30 mouse cellular contexts compared by ENCODE assay signal in the genomic region with DNA sequence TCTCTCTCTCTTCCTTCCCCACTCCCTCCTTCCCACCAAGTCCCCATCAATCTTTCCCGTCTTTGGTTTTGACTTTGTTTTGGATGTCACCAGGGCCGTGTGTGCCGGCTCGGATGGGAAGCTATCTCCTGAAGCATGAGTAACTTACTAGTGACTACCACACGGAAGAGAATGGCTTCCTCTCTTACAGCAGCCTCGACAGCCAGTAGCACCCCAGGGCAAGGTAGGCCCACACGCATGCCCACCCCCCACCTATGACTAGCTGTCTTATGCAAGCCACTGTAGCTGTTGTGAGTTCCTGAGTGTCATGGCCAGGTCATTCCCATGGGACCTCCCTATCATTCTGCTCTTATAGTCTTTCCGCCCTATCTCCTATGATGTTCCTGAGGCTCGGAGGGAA.
"Had no signal": no experiment of that assay in that cellular context is flagged by ENCODE, and none has a peak within 500 bp of the region (broad histone marks: within the 10 kb centered on the region; RNA-seq: fewer than 3 reads in every experiment).

No protein-coding gene starts in this region.

- H3K27me3 ChIP-seq: limb, embryonic 12.5 days; limb, embryonic 13.5 days; limb, embryonic 15.5 days; liver, embryonic 12.5 days; liver, embryonic 13.5 days; liver, embryonic 15.5 days; lung, embryonic 15.5 days; megakaryocyte, embryonic 14.5 days; midbrain, embryonic 12.5 days; midbrain, embryonic 13.5 days; midbrain, embryonic 15.5 days; neural tube, embryonic 12.5 days had no signal

- H3K4me2 ChIP-seq: limb, embryonic 12.5 days; limb, embryonic 13.5 days; limb, embryonic 15.5 days; liver, embryonic 11.5 days; liver, embryonic 12.5 days; liver, embryonic 13.5 days; liver, embryonic 15.5 days; lung, embryonic 14.5 days; lung, embryonic 15.5 days; midbrain, embryonic 12.5 days; midbrain, embryonic 13.5 days; midbrain, embryonic 15.5 days; neural tube, embryonic 12.5 days had no signal

- ATAC-seq: liver, embryonic 12.5 days; liver, postnatal 0 days; lung, postnatal 0 days; midbrain, embryonic 13.5 days; midbrain, embryonic 15.5 days; midbrain, embryonic 16.5 days had no signal

- DNase-seq: left cerebral cortex, postnatal 4 days; liver; liver, embryonic 13.5 days; liver, postnatal 0 days; lung, adult 18-20 months; lung, adult 2 months; lung, embryonic 14.5 days; lung, postnatal 10 days; lung, postnatal 14 days; lung, postnatal 36 days; lung, postnatal 4 days had no signal

- H3K27ac ChIP-seq: left cerebral cortex, adult 2 months; limb, embryonic 10.5 days; limb, embryonic 12.5 days; limb, embryonic 13.5 days; limb, embryonic 15.5 days; liver, embryonic 12.5 days; liver, embryonic 13.5 days; liver, embryonic 14.5 days; liver, embryonic 15.5 days; lung, embryonic 15.5 days; macrophage; midbrain, embryonic 10.5 days; midbrain, embryonic 12.5 days; midbrain, embryonic 13.5 days; midbrain, embryonic 15.5 days; neural tube, embryonic 12.5 days had no signal

- H3K4me3 ChIP-seq: left cerebral cortex, adult 2 months; limb, embryonic 10.5 days; limb, embryonic 12.5 days; limb, embryonic 13.5 days; limb, embryonic 15.5 days; liver, embryonic 12.5 days; liver, embryonic 13.5 days; liver, embryonic 15.5 days; lung, embryonic 15.5 days; megakaryocyte, embryonic 14.5 days; midbrain, embryonic 10.5 days; midbrain, embryonic 12.5 days; midbrain, embryonic 13.5 days; midbrain, embryonic 15.5 days; neural tube, embryonic 12.5 days had no signal

- H3K4me1 ChIP-seq: limb, embryonic 10.5 days; limb, embryonic 12.5 days; midbrain, embryonic 10.5 days; midbrain, embryonic 12.5 days; midbrain, embryonic 13.5 days; midbrain, embryonic 15.5 days; neural tube, embryonic 12.5 days had no signal

- H3K9ac ChIP-seq: limb, embryonic 12.5 days; limb, embryonic 13.5 days; limb, embryonic 15.5 days; liver, embryonic 12.5 days; liver, embryonic 13.5 days; liver, embryonic 14.5 days; liver, embryonic 15.5 days; liver, postnatal 0 days; lung, embryonic 14.5 days; lung, embryonic 15.5 days; midbrain, embryonic 12.5 days; midbrain, embryonic 13.5 days; midbrain, embryonic 15.5 days; neural tube, embryonic 12.5 days had no signal

- H3K9me3 ChIP-seq: limb, embryonic 10.5 days; limb, embryonic 13.5 days; limb, embryonic 15.5 days; liver, embryonic 12.5 days; liver, embryonic 13.5 days; liver, embryonic 15.5 days; lung, embryonic 15.5 days; megakaryocyte, embryonic 14.5 days; midbrain, embryonic 10.5 days; midbrain, embryonic 12.5 days; midbrain, embryonic 13.5 days; midbrain, embryonic 15.5 days; neural tube, embryonic 12.5 days had no signal
